Mouse (Mus musculus) liver, postnatal 0 days (tissue): ENCODE data around the gene Sdf2l1.

Experiments
- CTCF ChIP-seq: sonication (generic); IDR thresholded peaks from 2 replicates; pipeline ENCODE4 v1.5.1; 2016; ENCODE audit warnings: antibody characterized with exemption, low read depth
- EP300 ChIP-seq: IDR thresholded peaks from 2 replicates; pipeline ENCODE4 v1.6.1; 2016; ENCODE audit warnings: antibody characterized with exemption, low read depth, mild to moderate bottlenecking

GRCm38 (mm10) chr16:17179706-17180105, 47.5 kb upstream of the Sdf2l1 start:
- TF ChIP-seq CTCF = no peak
- TF ChIP-seq EP300 = no peak
